Mouse (Mus musculus): ENCODE data around the gene Dnm3.

- no peak for TF ChIP-seq CTCF (IDR thresholded peaks at IDR 0.05; ENCODE audit: control insufficient read depth, insufficient read depth, insufficient read length)
- no peak for TF ChIP-seq MAX (IDR thresholded peaks at IDR 0.05)
- TF ChIP-seq USF1 (IDR thresholded peaks at IDR 0.05; ENCODE audit: low read depth): no peak
- no peak for TF ChIP-seq CEBPB (IDR thresholded peaks at IDR 0.05; ENCODE audit: low read depth)
- no peak for TF ChIP-seq MYOG (IDR thresholded peaks at IDR 0.05; ENCODE audit: control insufficient read depth, extremely low read depth, insufficient read length)
- TF ChIP-seq MYOD1 (IDR thresholded peaks at IDR 0.05; ENCODE audit: control insufficient read depth, insufficient read length, low read depth): no peak
Measured at GRCm38 (mm10) chr1:161980626-161981298, 497.1 kb downstream of the Dnm3 start.

All from C2C12 (cell line).